In genomic region chr10:127171631-127172200, GRCm38 (mm10) we compare ENCODE assay signal across 12 mouse cellular contexts. TPM values are rescaled to one million over a fixed set of nuclear protein-coding genes. Genes with fewer than 3 reads are reported as not detected.
DNase-seq lines count a peak whose midpoint lies in the region; ATAC-seq and TF ChIP-seq lines count a peak whose summit lies in the region.
"Had no signal": no experiment of that assay in that cellular context is flagged by ENCODE, and none has a peak within 500 bp of the region (broad histone marks: within the 10 kb centered on the region; RNA-seq: fewer than 3 reads in every experiment).

No protein-coding gene starts in this region.

- H3K27me3 ChIP-seq in liver, embryonic 11.5 days (replicated peaks; ENCODE audit: control insufficient read depth, insufficient read depth, low read length) = peaks cover 40% of the 10 kb centered on the region
- H3K27me3 ChIP-seq in liver, postnatal 0 days (ENCODE audit: insufficient read depth, low read length) = peaks cover 5% of the 10 kb centered on the region; the same call in 1 of the 2 replicates
- H3K27me3 ChIP-seq in forebrain, embryonic 13.5 days = peaks cover 87% of the 10 kb centered on the region

- no peaks in the 10 kb centered on the region for H3K9me3 ChIP-seq in liver, embryonic 11.5 days (ENCODE audit: control insufficient read depth, low read length)
- no peaks in the 10 kb centered on the region for H3K9me3 ChIP-seq in liver, postnatal 0 days (ENCODE audit: low read length)
- H3K9me3 ChIP-seq in forebrain, embryonic 13.5 days (replicated peaks) = no peaks in the 10 kb centered on the region
- H3K9me3 ChIP-seq: embryonic facial prominence, embryonic 12.5 days; heart, embryonic 13.5 days; hindbrain, embryonic 12.5 days; intestine, embryonic 15.5 days had no signal

- no peak for ATAC-seq in CD4-positive, CD25-positive, alpha-beta regulatory T cell, adult 4 months
- ATAC-seq in liver, embryonic 11.5 days (replicated peaks; ENCODE audit: low FRiP score) = no peak
- no peak for ATAC-seq in liver, postnatal 0 days
- no peak for ATAC-seq in forebrain, embryonic 13.5 days

- no peak overlapping the region for H3K4me3 ChIP-seq in liver, embryonic 11.5 days (ENCODE audit: low read depth, low read length)
- no peak overlapping the region for H3K4me3 ChIP-seq in liver, postnatal 0 days (ENCODE audit: low read depth, low read length)
- H3K4me3 ChIP-seq in forebrain, embryonic 13.5 days = no peak overlapping the region; the same call in 1 of the 2 replicates

- peaks cover 26% of the 10 kb centered on the region for H3K4me1 ChIP-seq in liver, embryonic 11.5 days (replicated peaks; ENCODE audit: control insufficient read depth, insufficient read depth, low read length)
- H3K4me1 ChIP-seq in liver, postnatal 0 days (ENCODE audit: insufficient read depth) = peaks cover 19% of the 10 kb centered on the region
- peaks cover 14% of the 10 kb centered on the region for H3K4me1 ChIP-seq in forebrain, embryonic 13.5 days

- 86% methylated on average over 15 of the region's 15 CpGs for WGBS in liver, embryonic 11.5 days
- 82% methylated on average over 15 of the region's 15 CpGs for WGBS in liver, postnatal 0 days (ENCODE audit: insufficient replicate concordance)
- 88% methylated on average over 15 of the region's 15 CpGs for WGBS in forebrain, embryonic 13.5 days

- no peak for TF ChIP-seq EP300 in liver, postnatal 0 days (IDR thresholded peaks at IDR 0.05; ENCODE audit: low read depth)

- no peak for TF ChIP-seq CTCF in liver, postnatal 0 days (IDR thresholded peaks at IDR 0.05; ENCODE audit: low read depth)

- no peak overlapping the region for H3K9ac ChIP-seq in liver, embryonic 11.5 days (ENCODE audit: low read depth, low read length)
- H3K9ac ChIP-seq in liver, postnatal 0 days (replicated peaks) = no peak overlapping the region
- no peak overlapping the region for H3K9ac ChIP-seq in forebrain, embryonic 13.5 days
- H3K9ac ChIP-seq: embryonic facial prominence, embryonic 12.5 days; hindbrain, embryonic 12.5 days had no signal

- no peaks in the 10 kb centered on the region for H3K36me3 ChIP-seq in liver, embryonic 11.5 days (ENCODE audit: control insufficient read depth, insufficient read depth, low read length)
- H3K36me3 ChIP-seq in liver, postnatal 0 days (replicated peaks; ENCODE audit: insufficient read depth, low read length) = peaks cover 16% of the 10 kb centered on the region
- H3K36me3 ChIP-seq in forebrain, embryonic 13.5 days (ENCODE audit: poor library complexity, severe bottlenecking) = peaks cover 4% of the 10 kb centered on the region; the same call in 1 of the 2 replicates
- H3K36me3 ChIP-seq: embryonic facial prominence, embryonic 12.5 days; heart, embryonic 13.5 days; intestine, embryonic 15.5 days had no signal

- H3K4me2 ChIP-seq in liver, embryonic 11.5 days = no peak overlapping the region
- H3K4me2 ChIP-seq in liver, postnatal 0 days (ENCODE audit: low read depth, low read length) = no peak overlapping the region
- H3K4me2 ChIP-seq in forebrain, embryonic 13.5 days = no peak overlapping the region

- peak; percentile 8 for DNase-seq in CD4-positive, CD25-positive, alpha-beta regulatory T cell, adult 2 months (ENCODE audit: low read depth, low spot score)
- peak; percentile 30 for DNase-seq in liver, embryonic 11.5 days (ENCODE audit: low spot score)
- no peak for DNase-seq in liver, postnatal 0 days
- DNase-seq in ES-CJ7 (ENCODE audit: low read depth, low spot score) = peak; percentile 7
- DNase-seq in urinary bladder, postnatal 25 days (ENCODE audit: low spot score) = no peak

- H3K27ac ChIP-seq in liver, embryonic 11.5 days (ENCODE audit: low read depth, low read length) = no peak overlapping the region
- no peak overlapping the region for H3K27ac ChIP-seq in liver, postnatal 0 days (ENCODE audit: low read depth)
- no peak overlapping the region for H3K27ac ChIP-seq in forebrain, embryonic 13.5 days
- H3K27ac ChIP-seq: embryonic facial prominence, embryonic 12.5 days; heart, adult 2 months; heart, embryonic 13.5 days; hindbrain, embryonic 12.5 days; intestine, embryonic 15.5 days had no signal

RNA-seq across cellular contexts. Expression of gene B4galnt1, which starts 6.7 kb away (rescaled TPM):
- 100 to 1,000 TPM; 166 to 206 TPM for polyA plus RNA-seq in CD4-positive, CD25-positive, alpha-beta regulatory T cell, adult 4 months (2017; shearing (Covaris generic))
- polyA plus RNA-seq in liver, embryonic 11.5 days (2014; fragmentation: Nextera tagmentation; extraction: Ambion mirVana) = 21.6 and 26.3 TPM in 2 replicates
- polyA plus RNA-seq in liver, postnatal 0 days (2015; fragmentation: Nextera tagmentation; extraction: Ambion mirVana) = 27.2 and 32.2 TPM in 2 replicates
- 15.7 and 16.7 TPM in 2 replicates for polyA plus RNA-seq in forebrain, embryonic 13.5 days (2015; fragmentation: Nextera tagmentation; extraction: Ambion mirVana)

RNA-seq across cellular contexts. Expression of gene Slc26a10, which starts 8.7 kb away (rescaled TPM):
- 1 to 10 TPM; 2.6 to 2.8 TPM for polyA plus RNA-seq in CD4-positive, CD25-positive, alpha-beta regulatory T cell, adult 4 months (2017; shearing (Covaris generic))
- 3.6 and 5.2 TPM in 2 replicates for polyA plus RNA-seq in liver, embryonic 11.5 days (2014; fragmentation: Nextera tagmentation; extraction: Ambion mirVana)
- polyA plus RNA-seq in liver, postnatal 0 days (2015; fragmentation: Nextera tagmentation; extraction: Ambion mirVana) = 2.0 TPM in 2 replicates
- 0.93 and 1.1 TPM in 2 replicates for polyA plus RNA-seq in forebrain, embryonic 13.5 days (2015; fragmentation: Nextera tagmentation; extraction: Ambion mirVana)

RNA-seq across cellular contexts. Expression of gene Arhgef25, which starts 18.2 kb away (rescaled TPM):
- under 1 TPM in 1 of 2 experiments, not detected in 1; 0.38 TPM for polyA plus RNA-seq in CD4-positive, CD25-positive, alpha-beta regulatory T cell, adult 4 months (2017; shearing (Covaris generic))
- polyA plus RNA-seq in liver, embryonic 11.5 days (2014; fragmentation: Nextera tagmentation; extraction: Ambion mirVana) = 28.3 and 30.2 TPM in 2 replicates
- 1.9 and 2.6 TPM in 2 replicates for polyA plus RNA-seq in liver, postnatal 0 days (2015; fragmentation: Nextera tagmentation; extraction: Ambion mirVana)
- polyA plus RNA-seq in forebrain, embryonic 13.5 days (2015; fragmentation: Nextera tagmentation; extraction: Ambion mirVana) = 24.3 and 25.8 TPM in 2 replicates

RNA-seq across cellular contexts. Expression of gene Dtx3, which starts 23.8 kb away (rescaled TPM):
- polyA plus RNA-seq in CD4-positive, CD25-positive, alpha-beta regulatory T cell, adult 4 months (2017; shearing (Covaris generic)) = 10 to 100 TPM; 39.4 to 42.2 TPM
- polyA plus RNA-seq in liver, embryonic 11.5 days (2014; fragmentation: Nextera tagmentation; extraction: Ambion mirVana) = 64.0 and 70.8 TPM in 2 replicates
- 8.8 and 8.9 TPM in 2 replicates for polyA plus RNA-seq in liver, postnatal 0 days (2015; fragmentation: Nextera tagmentation; extraction: Ambion mirVana)
- polyA plus RNA-seq in forebrain, embryonic 13.5 days (2015; fragmentation: Nextera tagmentation; extraction: Ambion mirVana) = 150 and 155 TPM in 2 replicates

RNA-seq across cellular contexts. Expression of gene Pip4k2c, which starts 39.7 kb away (rescaled TPM):
- polyA plus RNA-seq in CD4-positive, CD25-positive, alpha-beta regulatory T cell, adult 4 months (2017; shearing (Covaris generic)) = 10 to 100 TPM; 24.2 to 39.3 TPM
- polyA plus RNA-seq in liver, embryonic 11.5 days (2014; fragmentation: Nextera tagmentation; extraction: Ambion mirVana) = 43.1 and 43.4 TPM in 2 replicates
- polyA plus RNA-seq in liver, postnatal 0 days (2015; fragmentation: Nextera tagmentation; extraction: Ambion mirVana) = 14.7 and 17.7 TPM in 2 replicates
- 18.8 and 19.5 TPM in 2 replicates for polyA plus RNA-seq in forebrain, embryonic 13.5 days (2015; fragmentation: Nextera tagmentation; extraction: Ambion mirVana)

Comparison
In these comparisons a context has a peak if more than half of its experiments do, and no peak if none do; other contexts are left out.
1. DNase-seq: peak in CD4-positive, CD25-positive, alpha-beta regulatory T cell, adult 2 months (single experiment), liver, embryonic 11.5 days (single experiment) and ES-CJ7 (single experiment); none in liver, postnatal 0 days (single experiment) and urinary bladder, postnatal 25 days (single experiment).